ENCODE assay signal across 11 mouse cellular contexts in the genomic region with DNA sequence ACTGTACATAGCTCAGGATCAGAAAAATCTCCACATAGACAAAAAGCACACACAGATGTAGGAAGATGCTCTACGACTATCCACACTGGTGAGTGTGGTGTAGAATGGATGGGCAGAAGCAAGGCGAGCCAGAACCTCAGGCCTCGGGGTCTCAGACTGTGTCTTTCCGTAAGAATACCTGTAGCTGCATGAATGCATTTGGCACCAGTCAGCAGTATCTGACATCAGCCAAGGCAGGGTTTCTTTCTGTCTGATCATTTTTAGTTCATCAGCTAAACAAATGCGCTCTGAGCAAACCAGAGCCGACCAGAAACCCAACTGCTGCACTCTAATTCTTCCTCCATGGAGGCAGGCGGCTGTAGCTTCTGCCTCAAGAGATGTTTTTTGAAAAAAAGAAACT. TPM values are rescaled to one million over a fixed set of nuclear protein-coding genes. Genes with fewer than 3 reads are reported as not detected.
DNase-seq lines count a peak whose midpoint lies in the region; ATAC-seq and TF ChIP-seq lines count a peak whose summit lies in the region.
"Had no signal": no experiment of that assay in that cellular context is flagged by ENCODE, and none has a peak within 500 bp of the region (broad histone marks: within the 10 kb centered on the region; RNA-seq: fewer than 3 reads in every experiment).

No protein-coding gene starts in this region.

- H3K4me2 ChIP-seq in heart, embryonic 11.5 days: peak overlapping the region; percentile 40
- peak overlapping the region; percentile 36 for H3K4me2 ChIP-seq in forebrain, embryonic 16.5 days (ENCODE audit: low read length)
- H3K4me2 ChIP-seq in liver, embryonic 16.5 days (ENCODE audit: low read depth, low read length): peak overlapping the region; percentile 40
- H3K4me2 ChIP-seq in kidney, embryonic 14.5 days (replicated peaks; ENCODE audit: low read depth, low read length): no peak overlapping the region

- H3K4me3 ChIP-seq in heart, embryonic 11.5 days (ENCODE audit: low read depth, low read length): no peak overlapping the region
- H3K4me3 ChIP-seq in heart, adult 2 months: no peak overlapping the region
- no peak overlapping the region for H3K4me3 ChIP-seq in ES-E14 (ENCODE audit: insufficient read depth in 1 of 2, low read depth in 1 of 2, low read length in 2 of 2, poor library complexity in 1 of 2, severe bottlenecking in 1 of 2)
- H3K4me3 ChIP-seq in forebrain, embryonic 16.5 days (replicated peaks; ENCODE audit: low read length): no peak overlapping the region
- H3K4me3 ChIP-seq in liver, embryonic 16.5 days (ENCODE audit: low read depth, low read length): no peak overlapping the region; the same call in 1 of the 2 replicates
- no peak overlapping the region for H3K4me3 ChIP-seq in kidney, embryonic 14.5 days (ENCODE audit: low read length)

- H3K79me2 ChIP-seq in heart, adult 2 months (replicated peaks; ENCODE audit: control insufficient read depth, insufficient read depth, low read length): no peaks in the 10 kb centered on the region

- peak overlapping the region; percentile 60 for H3K27ac ChIP-seq in heart, embryonic 11.5 days (ENCODE audit: low read depth, low read length)
- no peak overlapping the region for H3K27ac ChIP-seq in heart, adult 2 months
- no peak overlapping the region for H3K27ac ChIP-seq in ES-E14 (ENCODE audit: insufficient read depth, low read depth, low read length, poor library complexity, severe bottlenecking)
- H3K27ac ChIP-seq in forebrain, embryonic 16.5 days (ENCODE audit: low read length): no peak overlapping the region
- H3K27ac ChIP-seq in liver, embryonic 16.5 days (ENCODE audit: low read length): peak overlapping the region; percentile 81
- H3K27ac ChIP-seq in kidney, embryonic 14.5 days (ENCODE audit: low read depth, low read length): no peak overlapping the region

- no peaks in the 10 kb centered on the region for H3K27me3 ChIP-seq in heart, embryonic 11.5 days (ENCODE audit: control insufficient read depth, insufficient read depth, low read length)
- no peaks in the 10 kb centered on the region for H3K27me3 ChIP-seq in heart, adult 2 months (ENCODE audit: control insufficient read depth, insufficient read depth, low read length)
- no peaks in the 10 kb centered on the region for H3K27me3 ChIP-seq in forebrain, embryonic 16.5 days (replicated peaks; ENCODE audit: control insufficient read depth, insufficient read depth, low read length)
- no peaks in the 10 kb centered on the region for H3K27me3 ChIP-seq in liver, embryonic 16.5 days (ENCODE audit: control insufficient read depth, insufficient read depth, low read depth, low read length)
- H3K27me3 ChIP-seq in kidney, embryonic 14.5 days (ENCODE audit: control insufficient read depth, insufficient read depth, low read length): no peaks in the 10 kb centered on the region

- H3K4me1 ChIP-seq in heart, embryonic 11.5 days (ENCODE audit: control insufficient read depth, insufficient read depth, low read length): peaks cover 7% of the 10 kb centered on the region; the same call in 1 of the 2 replicates
- no peaks in the 10 kb centered on the region for H3K4me1 ChIP-seq in heart, adult 2 months (ENCODE audit: control insufficient read depth, insufficient read depth, low read length)
- peaks cover 0 to 8% of the 10 kb centered on the region in 2 experiments; a peak in 2 of 4 replicates for H3K4me1 ChIP-seq in ES-E14 (ENCODE audit: control insufficient read depth in 2 of 2, insufficient read depth in 2 of 2, low read length in 2 of 2, poor library complexity in 1 of 2)
- peaks cover 8% of the 10 kb centered on the region for H3K4me1 ChIP-seq in forebrain, embryonic 16.5 days (replicated peaks; ENCODE audit: control insufficient read depth, insufficient read depth, low read length)
- peaks cover 25% of the 10 kb centered on the region for H3K4me1 ChIP-seq in liver, embryonic 16.5 days (ENCODE audit: control insufficient read depth, low read depth, low read length)
- H3K4me1 ChIP-seq in kidney, embryonic 14.5 days (ENCODE audit: control insufficient read depth, insufficient read depth, low read length): no peaks in the 10 kb centered on the region

- TF ChIP-seq EP300 in heart, adult 2 months (IDR thresholded peaks at IDR 0.05; ENCODE audit: insufficient read depth, low read depth, low read length): no peak

- no peak for ATAC-seq in heart, embryonic 11.5 days (replicated peaks; ENCODE audit: insufficient number of reproducible peaks, low FRiP score, low TSS enrichment)
- ATAC-seq in forebrain, embryonic 16.5 days: peak; percentile 12; the same call in 1 of the 2 replicates
- ATAC-seq in liver, embryonic 16.5 days (ENCODE audit: low read depth): no peak
- no peak for ATAC-seq in kidney, embryonic 14.5 days (ENCODE audit: low FRiP score, low TSS enrichment)
- ATAC-seq: inflammation-experienced regulatory T-cells, adult 6 months had no signal

- DNase-seq in heart, adult 2 months: no peak
- DNase-seq in ES-E14 (ENCODE audit: low read depth, low spot score): no peak
- DNase-seq in adrenal gland, postnatal 25 days: no peak
- no peak for DNase-seq in cerebellum, postnatal 4 days (ENCODE audit: low spot score in 2 of 2)
- DNase-seq: cerebellum, postnatal 25 days; lung, adult 18-20 months had no signal

- intact Hi-C loops in heart, adult 2 months (cut with DNase I): no loop called here

- in situ Hi-C loops in ES-E14 (cut with MboI; ENCODE audit: low sequenced_read_pairs in 2 of 2, unreplicated experiment in 2 of 2): no loop called here

- peaks cover 11% of the 10 kb centered on the region for H3K36me3 ChIP-seq in heart, embryonic 11.5 days (ENCODE audit: control insufficient read depth, insufficient read depth, low read length)
- H3K36me3 ChIP-seq in heart, adult 2 months (ENCODE audit: control insufficient read depth, insufficient read depth, low read length): peaks cover 4% of the 10 kb centered on the region; the same call in 1 of the 2 replicates
- H3K36me3 ChIP-seq in ES-E14 (ENCODE audit: control insufficient read depth, insufficient read depth, low read length, poor library complexity, severe bottlenecking): peaks cover 12% of the 10 kb centered on the region; the same call in 1 of the 2 replicates
- peaks cover 23% of the 10 kb centered on the region for H3K36me3 ChIP-seq in forebrain, embryonic 16.5 days (ENCODE audit: control insufficient read depth, insufficient read depth)
- H3K36me3 ChIP-seq in liver, embryonic 16.5 days (ENCODE audit: control insufficient read depth, insufficient read depth): peaks cover 50% of the 10 kb centered on the region
- peaks cover 66% of the 10 kb centered on the region for H3K36me3 ChIP-seq in kidney, embryonic 14.5 days (ENCODE audit: control insufficient read depth, insufficient read depth, low read length)

- peak overlapping the region; percentile 47; the same call in 1 of the 2 replicates for H3K9ac ChIP-seq in heart, embryonic 11.5 days (ENCODE audit: low read depth, low read length)
- H3K9ac ChIP-seq in heart, adult 2 months (ENCODE audit: low read depth, low read length): no peak overlapping the region
- 0 out of 2 replicates have a peak overlapping the region, but pooled peaks have one; percentile 5 for H3K9ac ChIP-seq in ES-E14 (ENCODE audit: insufficient read depth, low read depth, low read length, poor library complexity, severe bottlenecking)
- no peak overlapping the region; the same call in 1 of the 2 replicates for H3K9ac ChIP-seq in forebrain, embryonic 16.5 days (replicated peaks; ENCODE audit: low read depth, low read length)
- H3K9ac ChIP-seq in liver, embryonic 16.5 days (ENCODE audit: low read depth, low read length): peak overlapping the region; percentile 1; the same call in 1 of the 2 replicates
- H3K9ac ChIP-seq in kidney, embryonic 14.5 days (ENCODE audit: low read depth, low read length): no peak overlapping the region

- no peak for TF ChIP-seq POLR2A in heart, adult 2 months (IDR thresholded peaks at IDR 0.05; ENCODE audit: insufficient read depth, low read depth, low read length)

- H3K9me3 ChIP-seq in heart, embryonic 11.5 days (replicated peaks; ENCODE audit: control insufficient read depth, low read length): no peaks in the 10 kb centered on the region
- no peaks in the 10 kb centered on the region for H3K9me3 ChIP-seq in ES-E14 (ENCODE audit: control insufficient read depth, insufficient read depth, low read depth, low read length)
- H3K9me3 ChIP-seq in forebrain, embryonic 16.5 days (ENCODE audit: control insufficient read depth, low read length): no peaks in the 10 kb centered on the region
- H3K9me3 ChIP-seq in liver, embryonic 16.5 days (replicated peaks; ENCODE audit: control insufficient read depth, low read length): peaks cover 5% of the 10 kb centered on the region
- no peaks in the 10 kb centered on the region for H3K9me3 ChIP-seq in kidney, embryonic 14.5 days (ENCODE audit: control insufficient read depth, low read length)

- no peak for TF ChIP-seq CTCF in heart, adult 2 months (IDR thresholded peaks at IDR 0.05)

- 66% methylated on average over 7 of the region's 7 CpGs for WGBS in heart, embryonic 11.5 days (ENCODE audit: insufficient replicate concordance)
- 90% methylated on average over 7 of the region's 7 CpGs for WGBS in heart, adult 2 months
- 54% methylated on average over 7 of the region's 7 CpGs for WGBS in forebrain, embryonic 16.5 days
- 76% methylated on average over 7 of the region's 7 CpGs for WGBS in liver, embryonic 16.5 days (ENCODE audit: insufficient replicate concordance)
- WGBS in kidney, embryonic 14.5 days: 85% methylated on average over 7 of the region's 7 CpGs

TF ChIP-seq in ES-E14, 5 proteins besides CTCF, POLR2A, EP300 and RAD21 (continues in another document):
- TF ChIP-seq MAFK (IDR thresholded peaks at IDR 0.05; ENCODE audit: insufficient read depth, low read depth, low read length): no peak

RNA-seq across cellular contexts. Expression of a gene that starts 18.1 kb away (rescaled TPM):
- 22.7 and 27.4 TPM in 2 replicates for polyA plus RNA-seq in heart, embryonic 11.5 days (2014; fragmentation: Nextera tagmentation; extraction: Ambion mirVana)
- 10 to 100 TPM; 14.9 to 15.6 TPM for total RNA-seq in heart, adult 2 months (2021)
- 7.2 and 13.4 TPM in 2 replicates for polyA plus RNA-seq in heart, adult 2 months (2012; rRNA removed)
- total RNA-seq in ES-E14 (2012; rRNA removed): 19.7 and 25.7 TPM in 2 replicates
- polyA plus RNA-seq in forebrain, embryonic 16.5 days (2015; fragmentation: Nextera tagmentation; extraction: Ambion mirVana): 38.4 and 42.7 TPM in 2 replicates
- polyA plus RNA-seq in liver, embryonic 16.5 days (2015; fragmentation: Nextera tagmentation; extraction: Ambion mirVana): 19.8 and 20.5 TPM in 2 replicates
- 46.7 and 47.1 TPM in 2 replicates for total RNA-seq in adrenal gland, postnatal 25 days (2021)
- polyA plus RNA-seq in kidney, embryonic 14.5 days (2014; fragmentation: Nextera tagmentation; extraction: Ambion mirVana): 21.2 and 37.5 TPM in 2 replicates

RNA-seq across cellular contexts. Expression of a gene that starts 57.6 kb away (rescaled TPM):
- polyA plus RNA-seq in heart, embryonic 11.5 days (2014; fragmentation: Nextera tagmentation; extraction: Ambion mirVana): 35.3 and 44.8 TPM in 2 replicates
- total RNA-seq in heart, adult 2 months (2021): 10 to 100 TPM; 30.0 to 30.8 TPM
- polyA plus RNA-seq in heart, adult 2 months (2012; rRNA removed): 43.8 and 59.9 TPM in 2 replicates
- 128 and 129 TPM in 2 replicates for total RNA-seq in ES-E14 (2012; rRNA removed)
- 38.4 and 49.3 TPM in 2 replicates for polyA plus RNA-seq in forebrain, embryonic 16.5 days (2015; fragmentation: Nextera tagmentation; extraction: Ambion mirVana)
- polyA plus RNA-seq in liver, embryonic 16.5 days (2015; fragmentation: Nextera tagmentation; extraction: Ambion mirVana): 24.1 and 26.4 TPM in 2 replicates
- 83.7 and 83.9 TPM in 2 replicates for total RNA-seq in adrenal gland, postnatal 25 days (2021)
- 34.9 and 63.6 TPM in 2 replicates for polyA plus RNA-seq in kidney, embryonic 14.5 days (2014; fragmentation: Nextera tagmentation; extraction: Ambion mirVana)

Comparison
In these comparisons a context has a peak if more than half of its experiments do, and no peak if none do; other contexts are left out.
1. H3K27ac ChIP-seq: peak in heart, embryonic 11.5 days (single experiment) and liver, embryonic 16.5 days (single experiment); none in heart, adult 2 months (single experiment), ES-E14 (single experiment), forebrain, embryonic 16.5 days (single experiment) and kidney, embryonic 14.5 days (single experiment).
2. H3K9ac ChIP-seq: peak in heart, embryonic 11.5 days (single experiment), ES-E14 (single experiment) and liver, embryonic 16.5 days (single experiment); none in heart, adult 2 months (single experiment), forebrain, embryonic 16.5 days (single experiment) and kidney, embryonic 14.5 days (single experiment).